Mouse (Mus musculus) bone marrow macrophage, adult 2 months (primary cell): ENCODE data around the gene Mapk8.

ENCODE experiments used
- CTCF ChIP-seq: IDR thresholded peaks from 2 replicates; pipeline ENCODE4 v1.5.1; 2012; ENCODE audit warnings: low read depth, mild to moderate bottlenecking, low read length, moderate library complexity
- POLR2A ChIP-seq: IDR thresholded peaks from 2 replicates; pipeline ENCODE4 v1.6.1; 2012; ENCODE audit warnings: mild to moderate bottlenecking, low read depth, low read length, borderline replicate concordance

DNA sequence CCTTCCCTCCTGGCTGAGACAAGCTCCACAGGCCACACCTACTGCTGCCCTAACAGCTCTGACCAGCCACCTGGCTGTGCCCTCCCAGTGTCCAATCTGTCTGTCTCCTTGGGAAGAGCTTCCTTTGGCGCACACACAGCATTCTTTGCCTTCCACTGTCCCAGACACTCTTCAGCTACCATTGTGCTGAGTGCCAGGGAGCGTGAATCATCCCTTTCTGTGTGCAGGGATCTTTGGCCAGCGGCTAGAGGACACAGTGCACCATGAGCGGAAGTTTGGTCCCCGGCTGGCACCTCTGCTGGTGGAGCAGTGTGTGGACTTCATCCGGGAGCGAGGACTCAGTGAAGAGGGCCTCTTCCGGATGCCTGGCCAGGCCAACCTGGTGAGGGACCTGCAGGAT, 88.1 kb downstream of the Mapk8 start:
- TF ChIP-seq CTCF (no peak), POLR2A (no peak)
